Mouse (Mus musculus) intestine, postnatal 0 days (tissue): ENCODE measurements around the gene Mettl24. TPM values are rescaled to one million over a fixed set of nuclear protein-coding genes. Genes with fewer than 3 reads are reported as not detected.
A peak's percentile ranks its signal among the peaks of the same experiment; 100 is the strongest.

ENCODE experiments used
- ATAC-seq: fragments of 200-750 bp; cut with Nextera tagmentation; 2 replicates; pipeline ENCODE4 v1.8.0; 2017; ENCODE audit warnings: mild to moderate bottlenecking, moderate TSS enrichment, moderate library complexity
- H3K27ac ChIP-seq: fragments of 300-500 bp; sonication (generic); 2 replicates; pipeline ENCODE4 v1.5.1; 2014; ENCODE audit warnings: mild to moderate bottlenecking, low read depth, low read length, moderate library complexity
- H3K27me3 ChIP-seq: fragments of 300-500 bp; sonication (generic); replicated peaks from 2 replicates; pipeline ENCODE4 v1.6.1; 2014; ENCODE audit warnings: low read length, mixed read lengths; ENCODE audit not compliant: control insufficient read depth, insufficient read depth
- H3K36me3 ChIP-seq: fragments of 300-500 bp; sonication (generic); 2 replicates; pipeline ENCODE4 v1.6.1; 2014; ENCODE audit warnings: mild to moderate bottlenecking, moderate library complexity; ENCODE audit not compliant: control insufficient read depth, insufficient read depth
- H3K4me1 ChIP-seq: fragments of 300-500 bp; sonication (generic); replicated peaks from 2 replicates; pipeline ENCODE4 v1.6.1; 2014; ENCODE audit warnings: antibody characterized with exemption, low read length, mixed read lengths; ENCODE audit not compliant: control insufficient read depth, insufficient read depth
- H3K4me2 ChIP-seq: fragments of 300-500 bp; sonication (generic); replicated peaks from 2 replicates; pipeline ENCODE4 v1.6.1; 2014; ENCODE audit warnings: low read depth, mild to moderate bottlenecking, moderate library complexity
- H3K4me3 ChIP-seq: fragments of 300-500 bp; sonication (generic); 2 replicates; pipeline ENCODE4 v1.5.1; 2014; ENCODE audit warnings: low read depth, low read length
- H3K9ac ChIP-seq: fragments of 300-500 bp; sonication (generic); 2 replicates; pipeline ENCODE4 v1.6.1; 2014; ENCODE audit warnings: mild to moderate bottlenecking, low read depth, low read length
- H3K9me3 ChIP-seq: fragments of 300-500 bp; sonication (generic); 2 replicates; pipeline ENCODE4 v1.6.1; 2016; ENCODE audit warnings: mixed run types; ENCODE audit not compliant: control insufficient read depth
- CTCF ChIP-seq: sonication (generic); IDR thresholded peaks from 2 replicates; pipeline ENCODE4 v1.5.1; 2016; ENCODE audit warnings: low read depth, mild to moderate bottlenecking, control low read depth, antibody characterized with exemption, moderate library complexity
- WGBS: fragments of 180-500 bp; shearing (Covaris S2); extraction: QIAGEN DNeasy Blood & Tissue Kit; methylation state at CpG from one replicate; pipeline ENCODE4 v1.1.7; 2014; 5-methylcytosine and 5-hydroxymethylcytosine counted together
- polyA plus RNA-seq: library from polyadenylated mRNA; unstranded; fragments of >200 nt; fragmentation: Nextera tagmentation; extraction: Ambion mirVana; gene quantifications from 2 replicates; pipeline ENCODE4 v1.2.1, GENCODE M21; 2015

Mettl24 gene
- polyA plus RNA-seq: 1.7 and 1.9 TPM in 2 replicates

DNA sequence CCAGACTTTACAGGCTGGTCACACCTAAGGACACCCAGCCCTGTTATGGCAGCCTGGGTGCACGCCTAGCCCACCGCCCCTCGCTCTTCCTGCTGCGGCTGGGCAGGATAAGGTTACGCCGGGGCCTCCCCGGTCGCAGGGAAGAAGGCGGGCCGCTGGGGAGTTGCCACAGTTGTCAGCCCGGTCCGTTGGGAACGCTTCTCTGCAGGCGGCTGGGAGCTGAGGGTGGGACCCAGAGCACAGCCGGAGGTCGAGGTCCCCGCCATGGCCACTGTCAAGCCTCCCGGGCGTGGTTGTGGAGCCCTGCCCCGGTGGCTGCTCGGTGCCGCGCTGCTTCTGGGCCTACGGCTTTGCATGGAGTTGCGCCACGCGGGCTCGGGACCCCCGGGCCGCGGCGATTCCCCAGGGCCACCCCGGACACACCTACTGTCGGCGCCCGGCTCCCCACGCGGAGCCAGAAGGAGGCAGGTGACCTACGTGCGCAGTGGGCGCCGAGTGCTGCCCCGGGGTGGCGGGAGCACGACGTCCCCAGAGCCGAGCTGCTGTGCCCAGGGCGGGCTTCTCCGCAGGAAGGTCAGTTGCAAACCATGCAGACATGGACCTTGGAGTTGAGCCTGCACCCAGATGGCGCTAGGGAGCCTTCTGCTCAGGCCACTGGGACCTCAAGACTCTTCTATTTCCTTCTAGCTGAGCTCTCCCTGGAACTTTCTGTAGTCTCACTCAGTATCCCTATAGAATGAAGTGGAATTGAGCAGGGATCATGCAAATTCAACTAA, at the start of gene Mettl24:
Mettl24 (plus strand) TSS at position 191 of the 776 bp plus-strand sequence.
- Histone ChIP-seq H3K27ac (peak within 1 kb of the TSS; percentile 35; the same call in 1 of the 2 replicates), H3K4me1 (0 out of 2 replicates have a peak, but pooled peaks cover 3% of the 10 kb centered on the region), H3K4me3 (peak within 1 kb of the TSS; percentile 56), H3K27me3 (no peaks in the 10 kb centered on the region), H3K36me3 (no peaks in the 10 kb centered on the region), H3K4me2 (peak within 1 kb of the TSS; percentile 100), H3K9ac (peak within 1 kb of the TSS; percentile 71), H3K9me3 (no peaks in the 10 kb centered on the region)
- TF ChIP-seq CTCF: peak; percentile 89
- WGBS: under 1% methylated on average over 50 of the region's 50 CpGs
- peak; percentile 74 for ATAC-seq

DNA sequence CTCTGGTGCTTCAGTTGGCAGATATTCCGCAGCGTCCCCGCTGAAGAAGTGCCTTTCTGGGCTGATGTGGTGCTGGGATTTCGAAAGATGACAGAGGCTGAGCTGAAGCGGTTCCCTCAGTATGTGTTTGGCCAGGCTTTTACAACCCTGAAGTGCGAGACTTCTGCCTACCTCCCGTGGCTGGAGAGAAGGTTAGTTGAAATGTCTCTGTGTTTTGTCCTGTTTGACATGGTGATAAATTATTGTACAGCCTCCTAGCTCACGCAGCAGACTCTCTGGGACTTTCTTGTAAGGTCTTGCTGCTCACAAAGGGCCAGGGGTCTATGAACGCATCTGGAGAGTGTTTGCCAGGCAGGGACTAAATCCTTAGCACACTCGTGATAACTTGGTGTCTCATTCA, 45.8 kb upstream of the Mettl24 start:
- H3K4me3 ChIP-seq: no peak overlapping the region
- no peak overlapping the region for H3K9ac ChIP-seq
- 36% methylated on average over 10 of the region's 10 CpGs for WGBS
- no peak for TF ChIP-seq CTCF
- H3K9me3 ChIP-seq: no peaks in the 10 kb centered on the region
- no peaks in the 10 kb centered on the region for H3K27me3 ChIP-seq
- no peak overlapping the region for H3K4me2 ChIP-seq
- no peak overlapping the region for H3K27ac ChIP-seq
- H3K36me3 ChIP-seq: no peaks in the 10 kb centered on the region
- no peaks in the 10 kb centered on the region for H3K4me1 ChIP-seq
- no peak for ATAC-seq

DNA sequence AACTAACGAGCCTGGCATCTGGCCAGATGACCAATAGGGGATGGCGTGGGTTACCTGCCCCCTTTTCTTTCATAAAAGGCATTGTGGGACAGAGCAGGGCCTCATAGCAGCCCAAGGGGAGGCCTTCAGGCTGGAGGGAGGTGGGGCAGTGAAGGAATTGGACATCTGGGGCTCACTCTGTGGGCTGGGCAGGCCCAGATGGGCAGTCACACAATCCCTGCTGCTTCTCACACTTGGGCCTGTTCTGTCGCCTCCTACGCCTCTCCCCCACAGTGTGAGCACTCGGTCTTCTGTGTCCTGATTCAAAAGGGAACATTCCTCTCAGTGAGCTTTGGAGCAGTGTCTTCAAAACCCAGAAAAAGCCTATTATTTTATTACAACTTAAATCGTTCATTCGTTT, 44.8 kb upstream of the Mettl24 start:
- no peak for TF ChIP-seq CTCF
- WGBS: 65% methylated on average over 7 of the region's 7 CpGs
- Histone ChIP-seq H3K36me3 (no peaks in the 10 kb centered on the region), H3K4me1 (no peaks in the 10 kb centered on the region), H3K27ac (no peak overlapping the region), H3K9me3 (no peaks in the 10 kb centered on the region), H3K27me3 (no peaks in the 10 kb centered on the region), H3K4me3 (no peak overlapping the region), H3K9ac (no peak overlapping the region), H3K4me2 (no peak overlapping the region)
- ATAC-seq: no peak

DNA sequence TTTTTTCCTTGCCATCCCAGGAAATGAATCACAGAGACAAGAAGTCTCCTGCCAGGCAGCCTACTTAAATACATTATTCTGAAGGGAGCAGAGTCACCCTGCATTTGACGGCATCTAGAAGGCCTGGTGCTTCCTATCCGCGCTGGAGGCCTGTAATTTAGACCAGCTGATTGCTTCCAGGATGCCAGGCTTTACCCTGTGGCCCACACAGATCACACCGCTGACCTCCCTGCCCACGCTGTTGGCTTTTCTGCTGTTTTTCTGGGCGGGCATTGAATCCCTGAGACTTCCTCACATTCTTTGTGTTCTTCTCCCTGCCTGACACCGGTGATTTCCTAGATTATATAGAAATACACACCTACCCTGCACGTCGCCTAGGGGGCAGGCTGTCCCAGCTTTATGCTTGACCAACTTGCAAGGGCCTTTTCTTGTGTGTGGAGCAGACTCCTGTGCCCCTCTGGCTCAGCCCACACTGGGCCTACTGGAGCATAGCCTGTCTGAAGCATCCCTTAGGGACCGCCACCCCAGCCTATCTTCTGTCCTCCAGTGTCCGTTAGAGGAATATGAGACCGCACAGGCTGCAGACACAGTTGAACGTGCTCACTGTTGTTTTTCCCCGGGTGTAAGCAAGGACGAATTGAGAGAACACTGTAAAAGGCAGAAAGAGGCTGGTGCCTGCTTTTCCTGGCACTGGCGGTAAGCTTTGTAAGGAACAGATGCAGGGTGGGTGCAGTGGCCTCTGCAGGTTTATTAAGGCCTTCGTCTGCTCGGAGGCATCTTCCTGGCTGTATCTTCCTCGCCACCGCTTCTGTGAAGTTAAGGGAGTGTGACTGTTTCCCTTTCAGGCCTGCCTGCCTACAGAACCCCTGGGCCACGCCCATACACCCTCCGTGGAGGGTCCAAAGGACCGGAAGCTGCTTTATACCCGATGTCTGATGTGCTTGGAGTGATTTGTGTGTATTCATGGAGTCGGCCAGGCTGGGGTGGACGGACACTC, 44.0 kb upstream of the Mettl24 start:
- no peak overlapping the region for H3K27ac ChIP-seq
- H3K9ac ChIP-seq: no peak overlapping the region
- no peaks in the 10 kb centered on the region for H3K27me3 ChIP-seq
- H3K4me2 ChIP-seq: no peak overlapping the region
- H3K4me1 ChIP-seq: no peaks in the 10 kb centered on the region
- no peak for ATAC-seq
- 73% methylated on average over 26 of the region's 26 CpGs for WGBS
- H3K4me3 ChIP-seq: no peak overlapping the region
- H3K9me3 ChIP-seq: no peaks in the 10 kb centered on the region
- TF ChIP-seq CTCF: peak; percentile 14; the same call in 1 of the 2 replicates
- no peaks in the 10 kb centered on the region for H3K36me3 ChIP-seq

DNA sequence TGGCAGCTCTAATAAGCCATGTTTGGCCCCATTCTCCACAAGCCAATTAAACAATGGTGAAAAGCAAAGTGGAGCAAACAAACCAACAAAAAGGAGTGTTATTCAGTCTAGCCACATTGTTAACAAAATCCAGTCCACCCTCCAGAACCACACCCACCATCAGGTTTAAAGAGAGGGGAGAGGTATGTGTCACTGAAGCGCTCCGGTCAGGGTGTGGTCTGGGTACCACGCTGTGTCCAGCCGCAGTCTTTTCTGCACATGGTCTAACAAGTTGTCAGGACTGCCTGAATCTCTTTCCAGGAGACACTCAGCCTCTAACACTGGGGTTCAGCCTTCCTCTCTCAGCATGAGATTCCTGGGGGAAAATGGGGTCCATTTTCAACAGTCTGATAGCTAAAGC, 42.7 kb upstream of the Mettl24 start:
- Histone ChIP-seq H3K27me3 (no peaks in the 10 kb centered on the region), H3K4me2 (no peak overlapping the region), H3K4me1 (no peaks in the 10 kb centered on the region), H3K4me3 (no peak overlapping the region), H3K9me3 (no peaks in the 10 kb centered on the region), H3K27ac (no peak overlapping the region), H3K9ac (no peak overlapping the region), H3K36me3 (no peaks in the 10 kb centered on the region)
- no peak for TF ChIP-seq CTCF
- ATAC-seq: no peak
- 86% methylated on average over 4 of the region's 4 CpGs for WGBS

DNA sequence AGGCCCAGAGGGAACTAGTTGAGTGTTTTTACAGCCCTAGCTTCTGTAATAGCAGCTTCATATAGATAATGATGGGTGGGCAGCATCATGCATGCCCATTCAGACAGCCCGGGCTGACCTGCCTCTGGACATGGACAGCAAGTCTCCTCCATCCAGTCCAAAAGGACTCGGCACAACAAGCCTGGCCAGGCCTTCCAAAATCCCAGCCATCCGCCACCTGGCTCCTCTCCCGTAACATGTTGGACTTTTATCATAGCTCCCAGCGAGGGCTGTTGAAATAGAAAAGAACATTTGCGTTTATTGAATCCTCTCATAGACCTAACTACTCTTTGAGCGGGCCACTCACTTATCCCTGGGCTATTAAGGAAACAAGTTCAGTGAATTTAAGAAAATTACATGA, 41.2 kb upstream of the Mettl24 start:
- Histone ChIP-seq H3K4me3 (no peak overlapping the region), H3K27me3 (no peaks in the 10 kb centered on the region), H3K4me1 (no peaks in the 10 kb centered on the region), H3K9ac (no peak overlapping the region), H3K36me3 (no peaks in the 10 kb centered on the region), H3K9me3 (no peaks in the 10 kb centered on the region), H3K27ac (no peak overlapping the region), H3K4me2 (no peak overlapping the region)
- no peak for ATAC-seq
- no peak for TF ChIP-seq CTCF
- WGBS: 90% methylated on average over 7 of the region's 7 CpGs
